Mouse (Mus musculus): Measurements from ENCODE around the gene Kdm6b. TPM values are rescaled to one million over a fixed set of nuclear protein-coding genes. Genes with fewer than 3 reads are reported as not detected.

The Kdm6b gene
- polyA plus RNA-seq, 1 experiment from 2014 or later, result 40.8 TPM

DNA sequence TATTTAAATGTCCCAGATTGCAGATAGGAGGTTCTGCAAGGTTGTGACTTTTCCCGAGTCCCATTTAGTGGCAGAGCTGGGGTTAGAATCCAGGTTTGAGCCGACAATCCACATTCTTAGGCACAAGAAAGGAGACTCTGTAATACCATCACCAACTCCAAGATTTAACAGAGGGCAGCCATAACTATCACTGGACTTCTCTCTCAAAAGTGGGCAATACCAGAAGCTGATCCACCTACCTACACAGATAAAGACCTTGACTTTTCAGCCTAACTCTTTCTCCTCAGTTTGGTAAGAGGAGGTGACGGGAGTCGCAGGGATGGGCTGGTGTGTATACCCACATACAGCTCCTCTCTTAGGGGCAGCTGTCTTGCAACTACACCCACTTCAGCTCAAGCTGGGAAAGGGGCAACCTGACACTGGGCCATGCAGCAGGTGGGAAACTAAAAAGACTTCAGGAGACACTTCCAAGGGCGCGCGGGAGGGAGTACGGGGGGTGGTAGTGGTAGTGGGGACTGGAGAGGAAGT, 3.5 kb upstream of the Kdm6b start:
- no peak for DNase-seq (ENCODE audit: low spot score)
- peak overlapping the region; percentile 100 for H3K27ac ChIP-seq
- 2% methylated on average over 8 of the region's 8 CpGs for whole genome bisulfite sequencing
- H3K9me3 ChIP-seq (replicated peaks), result no peaks in the 10 kb centered on the region
- H3K36me3 ChIP-seq, result peaks cover 22% of the 10 kb centered on the region
- H3K4me3 ChIP-seq, result peak overlapping the region; percentile 87
- peaks cover 15% of the 10 kb centered on the region for H3K27me3 ChIP-seq (ENCODE audit: low read depth, poor library complexity, severe bottlenecking)
- H3K4me1 ChIP-seq, result peaks cover 97% of the 10 kb centered on the region

DNA sequence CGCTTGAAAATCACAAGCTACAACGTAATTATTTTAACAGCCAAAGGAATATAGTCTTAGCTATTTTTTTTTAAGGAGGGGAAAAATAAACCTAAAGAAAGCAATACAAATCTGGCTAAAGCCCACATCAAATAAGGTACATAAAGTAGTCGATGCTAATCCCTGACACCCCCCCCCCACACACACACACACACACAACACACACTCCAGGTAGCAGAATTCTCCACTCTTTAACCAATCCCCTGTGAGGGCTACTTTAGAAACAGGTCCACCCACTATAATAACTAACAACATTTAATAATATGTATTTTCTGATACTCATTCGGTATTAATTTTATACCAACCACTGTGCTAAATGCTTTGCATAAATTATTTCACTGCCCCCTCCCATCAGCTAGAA, 3.0 kb upstream of the Kdm6b start:
- under 1% methylated on average over 4 of the region's 4 CpGs for WGBS
- no peak for DNase-seq (ENCODE audit: low spot score)
- H3K27me3 ChIP-seq (ENCODE audit: low read depth, poor library complexity, severe bottlenecking), result peaks cover 10% of the 10 kb centered on the region
- peak overlapping the region; percentile 100 for H3K27ac ChIP-seq
- peaks cover 98% of the 10 kb centered on the region for H3K4me1 ChIP-seq
- H3K4me3 ChIP-seq, result peak overlapping the region; percentile 87
- no peaks in the 10 kb centered on the region for H3K9me3 ChIP-seq (replicated peaks)
- peaks cover 27% of the 10 kb centered on the region for H3K36me3 ChIP-seq

DNA sequence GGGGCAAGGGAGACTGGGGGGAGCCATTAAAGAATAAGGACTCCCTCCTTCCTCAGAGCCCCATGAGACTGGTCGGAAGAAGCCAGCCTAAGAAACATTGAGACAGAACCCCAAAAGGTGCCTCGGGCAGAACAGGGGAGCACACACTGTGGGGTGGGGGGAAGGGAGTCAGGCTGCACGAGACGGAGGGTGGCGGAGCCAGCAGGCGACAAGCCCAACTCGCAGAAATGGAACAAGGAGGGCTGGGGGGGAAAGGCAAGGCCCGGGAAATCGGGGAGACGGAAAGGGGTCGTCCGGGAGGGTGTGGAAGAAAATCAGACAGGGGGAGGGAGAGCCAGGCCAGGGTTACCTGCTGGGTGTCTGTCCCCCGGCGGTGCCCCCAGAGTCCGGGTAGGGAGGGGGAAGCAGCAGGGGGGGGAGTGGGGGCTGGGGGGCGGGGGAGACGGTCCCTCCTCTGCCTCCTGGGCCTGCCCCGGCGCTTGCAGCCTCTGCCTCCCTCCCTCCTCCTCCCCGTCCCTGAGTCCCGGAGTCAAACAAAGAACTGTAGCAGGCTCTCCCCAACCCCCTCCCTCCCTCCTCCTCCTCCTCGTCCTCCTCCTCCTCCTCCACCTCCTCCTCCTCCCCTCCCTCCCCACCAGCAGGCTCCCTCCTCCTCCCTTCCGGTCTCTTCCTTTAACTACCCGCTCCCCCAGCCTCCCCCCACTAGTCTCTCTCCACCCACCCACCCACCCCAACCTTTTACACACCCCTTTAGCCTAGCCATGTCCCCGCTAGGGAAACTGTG, 2.4 kb upstream of the Kdm6b start:
- peak; percentile 89 for DNase-seq (ENCODE audit: low spot score)
- Histone ChIP-seq H3K27me3 (ENCODE audit: low read depth, poor library complexity, severe bottlenecking) (peaks cover 4% of the 10 kb centered on the region), H3K27ac (peak overlapping the region; percentile 100), H3K4me3 (peak overlapping the region; percentile 87), H3K36me3 (peaks cover 27% of the 10 kb centered on the region), H3K9me3 (replicated peaks) (no peaks in the 10 kb centered on the region), H3K4me1 (peaks cover 92% of the 10 kb centered on the region)
- WGBS, result under 1% methylated on average over 16 of the region's 25 CpGs

DNA sequence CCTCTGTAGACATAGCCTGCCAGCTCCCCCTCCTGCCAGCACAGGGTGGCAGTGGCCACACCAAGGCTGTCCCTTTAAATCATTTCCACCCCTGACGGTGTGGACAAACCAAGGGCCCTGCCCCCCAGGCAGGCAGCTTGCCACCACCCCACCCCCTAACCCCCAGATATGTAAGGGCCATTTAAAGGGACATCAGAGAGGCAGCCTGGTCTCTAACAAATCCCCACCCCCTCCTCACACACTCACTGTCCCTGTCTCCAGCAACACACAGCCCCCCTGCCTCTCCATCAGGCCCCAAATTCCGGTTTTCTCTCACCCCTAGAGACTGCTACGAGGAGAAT, 1.8 kb upstream of the Kdm6b start:
- H3K36me3 ChIP-seq, result peaks cover 27% of the 10 kb centered on the region
- H3K4me1 ChIP-seq, result peaks cover 92% of the 10 kb centered on the region
- no peaks in the 10 kb centered on the region for H3K27me3 ChIP-seq (ENCODE audit: low read depth, poor library complexity, severe bottlenecking)
- H3K27ac ChIP-seq, result peak overlapping the region; percentile 100
- DNase-seq (ENCODE audit: low spot score), result no peak
- H3K9me3 ChIP-seq (replicated peaks), result no peaks in the 10 kb centered on the region
- 0% methylated on average over 3 of the region's 3 CpGs for WGBS
- H3K4me3 ChIP-seq, result peak overlapping the region; percentile 87

DNA sequence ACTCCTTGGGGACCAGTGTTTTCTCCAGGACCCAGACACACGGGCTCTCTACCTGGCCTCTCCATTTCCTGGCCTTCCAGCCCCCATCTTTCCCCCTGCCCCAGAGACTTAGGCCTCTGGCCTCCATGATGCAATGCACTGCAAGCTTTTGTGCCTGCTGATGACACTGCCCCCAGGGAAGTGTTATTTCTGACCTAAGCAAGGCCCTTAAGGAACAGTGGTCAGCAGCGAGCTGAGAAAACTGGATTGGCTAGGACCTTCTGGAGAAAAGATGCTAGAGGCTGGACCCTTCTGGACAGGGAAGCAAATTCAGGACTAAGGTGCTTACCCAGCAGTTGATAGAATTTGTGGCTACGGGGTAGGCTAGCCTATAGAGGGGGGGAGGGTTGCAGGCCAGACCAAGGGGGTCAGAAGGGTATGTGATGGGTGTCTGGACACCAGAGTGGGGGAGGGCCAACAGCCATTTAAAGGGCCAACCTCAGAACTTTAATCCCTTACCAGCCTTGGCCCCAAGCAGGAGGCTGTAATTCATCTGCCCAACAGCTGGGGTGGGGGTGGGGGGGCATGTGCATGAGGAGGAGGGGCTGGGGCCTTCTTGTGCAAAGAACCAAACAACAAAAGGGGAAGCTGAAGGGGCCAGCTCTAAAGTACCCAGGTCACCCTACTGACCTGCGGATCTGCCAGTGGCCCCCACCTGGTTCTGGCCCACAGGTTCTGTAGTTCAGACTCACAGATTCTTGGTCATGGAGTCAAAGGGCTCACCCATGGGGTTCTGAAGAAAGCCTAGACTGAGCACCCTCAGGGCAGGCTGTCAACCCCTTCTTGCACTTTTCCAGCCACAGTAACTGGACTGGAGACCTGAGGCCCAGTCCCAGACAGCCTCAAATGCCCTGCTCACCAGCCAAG, 1.2 kb upstream of the Kdm6b start:
- Histone ChIP-seq H3K27ac (peak overlapping the region; percentile 100), H3K9me3 (replicated peaks) (no peaks in the 10 kb centered on the region), H3K27me3 (ENCODE audit: low read depth, poor library complexity, severe bottlenecking) (no peaks in the 10 kb centered on the region), H3K4me3 (peak overlapping the region; percentile 87), H3K36me3 (peaks cover 27% of the 10 kb centered on the region), H3K4me1 (peaks cover 90% of the 10 kb centered on the region)
- WGBS, result 5% methylated on average over 4 of the region's 4 CpGs
- DNase-seq (ENCODE audit: low spot score), result peak; percentile 72

DNA sequence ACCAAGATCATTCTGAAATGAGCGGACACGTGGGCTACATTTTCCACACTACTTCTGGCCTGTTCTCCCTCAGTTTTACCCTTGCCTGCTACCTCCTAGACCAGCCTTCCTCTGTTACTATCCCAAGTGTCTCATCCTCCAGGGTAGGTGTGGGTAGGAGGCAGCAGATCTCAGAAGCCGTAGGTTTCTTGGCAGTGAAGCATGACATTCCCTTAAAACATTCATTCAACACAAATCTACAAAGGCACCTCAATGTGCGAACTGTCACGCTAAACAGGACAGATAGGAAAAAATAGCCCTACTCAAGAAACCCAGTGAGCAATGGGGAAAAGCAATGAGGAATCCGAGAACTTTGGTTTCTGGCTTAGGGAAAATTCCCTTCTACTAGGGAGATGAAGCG, 927 bp downstream of the Kdm6b start:
- Histone ChIP-seq H3K27me3 (ENCODE audit: low read depth, poor library complexity, severe bottlenecking) (no peaks in the 10 kb centered on the region), H3K4me3 (peak overlapping the region; percentile 87), H3K27ac (peak overlapping the region; percentile 100; the same call in 1 of the 2 replicates), H3K9me3 (replicated peaks) (no peaks in the 10 kb centered on the region), H3K4me1 (peaks cover 88% of the 10 kb centered on the region), H3K36me3 (peaks cover 36% of the 10 kb centered on the region)
- DNase-seq (ENCODE audit: low spot score), result no peak
- WGBS, result 69% methylated on average over 7 of the region's 7 CpGs

DNA sequence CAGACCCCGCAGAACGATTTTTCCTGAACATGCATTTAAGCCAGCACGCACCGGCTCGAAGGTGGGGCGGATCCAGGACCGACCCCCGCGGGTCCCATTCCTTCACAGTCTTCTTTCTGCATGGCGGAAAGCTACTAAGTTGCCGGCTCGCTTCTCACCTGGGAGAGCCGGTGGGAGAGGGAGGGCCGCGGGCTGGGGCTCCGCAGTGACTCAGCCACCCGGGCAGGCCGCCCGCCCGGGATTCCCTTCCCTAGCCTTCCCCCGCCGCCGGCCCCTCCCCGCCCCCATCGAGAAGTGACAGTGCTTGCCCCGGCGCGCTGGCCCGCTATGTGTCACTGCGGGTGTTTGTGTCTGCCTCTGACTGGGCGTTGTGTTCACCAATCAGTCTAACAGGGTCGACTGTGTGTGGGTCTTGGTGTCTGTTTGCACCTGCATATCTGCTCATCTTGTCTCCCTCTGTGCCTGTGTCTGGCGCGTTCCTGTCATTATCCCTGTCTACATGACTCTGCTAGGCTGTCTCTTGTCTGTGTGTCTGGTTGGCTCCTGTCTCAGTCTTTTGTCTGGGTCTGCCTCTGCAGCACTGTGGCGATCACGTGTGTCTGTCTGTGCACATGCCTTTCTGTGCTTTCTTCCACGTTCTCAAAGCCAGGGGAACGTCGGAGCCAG, 1.8 kb downstream of the Kdm6b start:
- peak overlapping the region; percentile 87 for H3K4me3 ChIP-seq
- 1% methylated on average over 39 of the region's 39 CpGs for WGBS
- peaks cover 83% of the 10 kb centered on the region for H3K4me1 ChIP-seq
- H3K27me3 ChIP-seq (ENCODE audit: low read depth, poor library complexity, severe bottlenecking), result no peaks in the 10 kb centered on the region
- peak overlapping the region; percentile 89 for H3K27ac ChIP-seq
- peak; percentile 72 for DNase-seq (ENCODE audit: low spot score)
- peaks cover 45% of the 10 kb centered on the region for H3K36me3 ChIP-seq
- H3K9me3 ChIP-seq (replicated peaks), result no peaks in the 10 kb centered on the region

DNA sequence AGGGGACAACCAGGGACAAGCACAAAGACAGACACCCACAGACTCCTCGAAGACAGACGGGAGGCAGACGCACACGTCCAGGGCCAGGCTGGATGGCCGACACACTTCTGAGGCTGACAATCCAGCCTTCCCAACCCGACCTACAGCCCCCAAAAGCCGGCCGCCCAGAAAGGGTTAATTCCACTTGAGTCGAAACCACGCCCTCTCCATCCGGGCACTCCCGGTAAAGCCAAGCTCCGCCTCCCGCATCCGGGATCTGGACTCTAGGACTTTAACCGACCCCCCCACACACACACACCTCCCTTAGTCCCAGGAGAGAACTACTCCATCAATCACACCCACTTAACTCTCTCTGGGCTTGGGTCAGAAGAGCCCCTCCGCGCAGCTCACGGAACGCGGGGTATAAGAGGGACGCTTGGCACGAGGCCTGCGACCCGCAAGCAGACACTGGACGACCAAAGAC, 2.4 kb downstream of the Kdm6b start:
- H3K9me3 ChIP-seq (replicated peaks), result no peaks in the 10 kb centered on the region
- no peaks in the 10 kb centered on the region for H3K27me3 ChIP-seq (ENCODE audit: low read depth, poor library complexity, severe bottlenecking)
- H3K4me3 ChIP-seq, result peak overlapping the region; percentile 87
- peaks cover 77% of the 10 kb centered on the region for H3K4me1 ChIP-seq
- DNase-seq (ENCODE audit: low spot score), result peak; percentile 100
- WGBS, result 0% methylated on average over 26 of the region's 26 CpGs
- H3K27ac ChIP-seq, result peak overlapping the region; percentile 89
- H3K36me3 ChIP-seq, result peaks cover 51% of the 10 kb centered on the region

DNA sequence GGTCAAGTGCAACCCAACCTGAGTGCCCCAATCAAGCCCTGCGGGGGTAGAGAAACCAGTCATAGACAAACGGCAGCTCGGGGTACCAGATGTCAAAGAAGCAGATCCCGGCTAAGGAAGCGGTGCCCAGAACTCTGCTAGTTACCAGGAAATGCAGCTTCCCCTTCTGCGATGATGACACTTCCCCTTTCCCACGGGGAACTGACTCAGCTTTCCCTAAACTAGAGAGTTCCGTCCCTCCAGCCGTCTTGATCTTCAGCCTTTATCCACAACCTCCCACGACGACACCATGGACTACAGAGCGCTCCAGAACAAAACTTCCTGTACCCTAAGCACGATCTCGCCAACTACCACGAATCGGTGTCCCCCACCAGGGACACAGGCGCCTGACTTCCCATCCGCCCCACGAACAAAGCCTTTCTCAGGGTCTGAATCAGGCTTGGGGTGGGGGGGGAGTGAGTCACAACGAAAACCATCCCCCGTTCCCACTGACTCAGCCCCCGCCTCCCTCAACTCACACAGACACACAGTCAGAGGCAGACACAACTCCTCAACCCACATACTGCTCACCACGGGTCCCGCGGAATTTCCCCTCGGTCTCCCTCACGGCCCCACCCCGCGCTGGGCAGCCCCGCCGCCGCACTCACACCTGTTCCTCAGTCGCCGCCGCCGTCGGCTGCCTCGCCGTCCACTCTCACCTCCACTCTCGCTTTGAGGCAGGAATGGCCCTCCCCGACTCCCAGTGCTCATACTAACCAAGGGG, 3.0 kb downstream of the Kdm6b start:
- Histone ChIP-seq H3K36me3 (peaks cover 57% of the 10 kb centered on the region), H3K27me3 (ENCODE audit: low read depth, poor library complexity, severe bottlenecking) (no peaks in the 10 kb centered on the region), H3K4me1 (peaks cover 72% of the 10 kb centered on the region), H3K9me3 (replicated peaks) (no peaks in the 10 kb centered on the region), H3K27ac (peak overlapping the region; percentile 89), H3K4me3 (peak overlapping the region; percentile 87)
- 1% methylated on average over 41 of the region's 41 CpGs for WGBS
- no peak for DNase-seq (ENCODE audit: low spot score)

DNA sequence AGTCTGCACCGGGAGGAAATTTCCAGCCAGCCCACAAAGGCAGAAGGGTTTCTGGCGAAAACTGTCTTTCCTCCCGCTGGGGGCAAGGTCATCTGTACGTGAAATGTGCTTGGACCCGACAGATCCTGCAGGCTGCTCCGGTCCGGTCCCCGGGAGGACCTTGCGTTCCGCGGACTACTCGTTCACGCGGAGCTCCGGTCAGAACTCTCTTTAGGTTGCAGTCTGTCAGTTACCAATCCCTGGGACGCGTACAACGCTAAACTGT, 3.5 kb downstream of the Kdm6b start:
- no peaks in the 10 kb centered on the region for H3K27me3 ChIP-seq (ENCODE audit: low read depth, poor library complexity, severe bottlenecking)
- 0% methylated on average over 18 of the region's 18 CpGs for WGBS
- peak overlapping the region; percentile 87 for H3K4me3 ChIP-seq
- peaks cover 62% of the 10 kb centered on the region for H3K36me3 ChIP-seq
- peaks cover 67% of the 10 kb centered on the region for H3K4me1 ChIP-seq
- DNase-seq (ENCODE audit: low spot score), result no peak
- H3K27ac ChIP-seq, result peak overlapping the region; percentile 89
- H3K9me3 ChIP-seq (replicated peaks), result no peaks in the 10 kb centered on the region

DNA sequence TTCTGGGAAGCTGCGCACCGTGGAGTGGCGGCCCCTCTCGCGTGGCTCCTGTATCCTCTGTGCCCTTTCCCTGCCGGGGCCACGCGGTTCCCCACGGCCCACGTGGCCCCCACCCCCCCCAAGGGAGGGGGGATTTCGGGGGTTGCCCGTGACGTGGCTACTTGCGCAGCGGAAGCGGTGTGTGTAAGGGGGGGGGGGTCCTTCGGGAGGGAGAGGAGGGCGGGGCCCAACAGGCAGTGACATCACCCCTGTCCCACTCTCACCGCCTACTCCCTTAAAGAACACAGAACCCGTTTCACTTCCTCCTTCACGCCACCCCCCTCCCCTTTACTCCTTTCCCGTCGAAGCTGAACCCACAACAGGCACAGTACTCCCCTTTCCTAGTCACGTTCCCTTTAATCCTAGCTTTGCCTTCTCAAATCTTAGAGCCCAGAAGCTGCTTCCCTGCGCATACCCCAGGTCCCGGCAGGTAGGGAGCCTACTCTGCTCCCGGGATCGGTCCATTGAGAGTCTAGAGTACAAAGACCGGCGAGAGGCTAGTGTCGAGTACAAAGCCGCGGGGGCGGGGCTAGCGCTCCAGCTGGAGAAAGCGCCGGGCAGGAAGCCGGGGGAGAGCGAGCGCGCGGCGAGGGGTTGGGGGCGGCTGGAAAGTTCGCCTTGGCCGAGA, 4.0 kb downstream of the Kdm6b start:
- Histone ChIP-seq H3K27me3 (ENCODE audit: low read depth, poor library complexity, severe bottlenecking) (no peaks in the 10 kb centered on the region), H3K27ac (peak overlapping the region; percentile 89), H3K9me3 (replicated peaks) (no peaks in the 10 kb centered on the region), H3K4me1 (peaks cover 64% of the 10 kb centered on the region), H3K4me3 (peak overlapping the region; percentile 87), H3K36me3 (peaks cover 67% of the 10 kb centered on the region)
- WGBS, result under 1% methylated on average over 46 of the region's 46 CpGs
- peak; percentile 89 for DNase-seq (ENCODE audit: low spot score)
